Mouse (Mus musculus) bone marrow macrophage, adult 2 months (primary cell): ENCODE measurements around the gene Zkscan3.

Experiments used
- CTCF ChIP-seq: IDR thresholded peaks from 2 replicates; pipeline ENCODE4 v1.5.1; 2012; ENCODE audit warnings: low read depth, mild to moderate bottlenecking, low read length, moderate library complexity
- POLR2A ChIP-seq: IDR thresholded peaks from 2 replicates; pipeline ENCODE4 v1.6.1; 2012; ENCODE audit warnings: mild to moderate bottlenecking, low read depth, low read length, borderline replicate concordance

- TF ChIP-seq CTCF (no peak), POLR2A (no peak)
These were observed 25.1 kb upstream of the Zkscan3 start for GRCm38 (mm10) chr13:21427631-21428030.
